Mouse (Mus musculus): ENCODE measurements around the gene Tshz2.

The Tshz2 gene

GRCm38 (mm10) chr2:170058774-170059173, 426.0 kb downstream of the Tshz2 start:
- no peak for DNase-seq

GRCm38 (mm10) chr2:170060066-170060465, 427.3 kb downstream of the Tshz2 start:
- DNase-seq: no peak

GRCm38 (mm10) chr2:170062378-170062777, 429.6 kb downstream of the Tshz2 start:
- no peak for DNase-seq

GRCm38 (mm10) chr2:170069976-170070375, 437.2 kb downstream of the Tshz2 start:
- no peak for DNase-seq

- no peak for DNase-seq
These were observed 437.9 kb downstream of the Tshz2 start for GRCm38 (mm10) chr2:170070641-170071241.

GRCm38 (mm10) chr2:170076941-170077490, 444.2 kb downstream of the Tshz2 start:
- DNase-seq: no peak

- DNase-seq: no peak
These were observed 445.2 kb downstream of the Tshz2 start for GRCm38 (mm10) chr2:170078041-170078440.

- DNase-seq: peak; percentile 32
These were observed 445.7 kb downstream of the Tshz2 start for GRCm38 (mm10) chr2:170078442-170079017.

GRCm38 (mm10) chr2:170091563-170092443, 459.0 kb downstream of the Tshz2 start:
- no peak for DNase-seq

GRCm38 (mm10) chr2:170094220-170094619, 461.4 kb downstream of the Tshz2 start:
- no peak for DNase-seq

- DNase-seq: no peak
These were observed 462.1 kb downstream of the Tshz2 start for GRCm38 (mm10) chr2:170094871-170095270.

GRCm38 (mm10) chr2:170101132-170101531, 468.3 kb downstream of the Tshz2 start:
- peak; percentile 95 for DNase-seq

- DNase-seq: no peak
These were observed 469.1 kb downstream of the Tshz2 start for GRCm38 (mm10) chr2:170101932-170102331.

- no peak for DNase-seq
These were observed 470.5 kb downstream of the Tshz2 start for GRCm38 (mm10) chr2:170103341-170103740.

- DNase-seq: peak; percentile 64
These were observed 471.0 kb downstream of the Tshz2 start for GRCm38 (mm10) chr2:170103852-170104251.

- no peak for DNase-seq
These were observed 471.6 kb downstream of the Tshz2 start for GRCm38 (mm10) chr2:170104396-170104795.

- DNase-seq: no peak
These were observed 473.2 kb downstream of the Tshz2 start for GRCm38 (mm10) chr2:170106000-170106399.

- no peak for DNase-seq
These were observed 475.0 kb downstream of the Tshz2 start for GRCm38 (mm10) chr2:170107791-170108190.

- DNase-seq: no peak
These were observed 476.7 kb downstream of the Tshz2 start for GRCm38 (mm10) chr2:170109528-170109927.

GRCm38 (mm10) chr2:170110306-170110705, 477.5 kb downstream of the Tshz2 start:
- no peak for DNase-seq

- DNase-seq: peak; percentile 48
These were observed 484.0 kb downstream of the Tshz2 start for GRCm38 (mm10) chr2:170116704-170117281.

- no peak for DNase-seq
These were observed 487.6 kb downstream of the Tshz2 start for GRCm38 (mm10) chr2:170120139-170121027.

Data from right cerebral cortex, postnatal 14 days (tissue).